Mouse (Mus musculus) heart, adult 2 months (tissue): ENCODE measurements at regions not wholly inside any gene's neighbourhood (a gene's known extent, or its start where the extent isn't known, plus 50 kb on each side); places are given as distances from the start of the nearest gene placed in this dataset.

Experiments used
- DNase-seq, 2 experiments: peaks; one replicate each; pipeline ENCODE4 v3.0.0; 2021
- H3K27ac ChIP-seq: fragments of 200-600 bp; 2 replicates; pipeline ENCODE4 v1.8.1; 2022
- H3K27me3 ChIP-seq: fragments of 200-500 bp; 2 replicates; pipeline ENCODE4 v1.6.1; 2012; ENCODE audit warnings: mild to moderate bottlenecking, low read length, inconsistent platforms, mixed read lengths; ENCODE audit not compliant: control insufficient read depth, insufficient read depth
- H3K36me3 ChIP-seq: fragments of 200-500 bp; 2 replicates; pipeline ENCODE4 v1.6.1; 2012; ENCODE audit warnings: low read length, inconsistent platforms; ENCODE audit not compliant: control insufficient read depth, insufficient read depth
- H3K4me1 ChIP-seq: fragments of 200-500 bp; 2 replicates; pipeline ENCODE4 v1.6.1; 2011; ENCODE audit warnings: low read length; ENCODE audit not compliant: control insufficient read depth, insufficient read depth
- H3K4me3 ChIP-seq: fragments of 200-600 bp; 2 replicates; pipeline ENCODE4 v1.8.1; 2022
- H3K79me2 ChIP-seq: fragments of 200-500 bp; replicated peaks from 2 replicates; pipeline ENCODE4 v1.6.1; 2012; ENCODE audit warnings: mild to moderate bottlenecking, inconsistent platforms, low read length, moderate library complexity, mixed read lengths; ENCODE audit not compliant: control insufficient read depth, insufficient read depth
- H3K9ac ChIP-seq: fragments of 200-500 bp; 2 replicates; pipeline ENCODE4 v1.6.1; 2012; ENCODE audit warnings: low read depth, mild to moderate bottlenecking, control low read depth, inconsistent platforms, low read length, mixed read lengths
- CTCF ChIP-seq: fragments of 200-600 bp; IDR thresholded peaks from 2 replicates; pipeline ENCODE4 v1.8.1; 2022; ENCODE audit warnings: antibody characterized with exemption, mild to moderate bottlenecking, moderate library complexity
- EP300 ChIP-seq: fragments of 200-500 bp; IDR thresholded peaks from 2 replicates; pipeline ENCODE4 v1.6.1; 2011; ENCODE audit warnings: low read depth, low read length, control low read depth; ENCODE audit not compliant: insufficient read depth
- POLR2A ChIP-seq: fragments of 200-500 bp; IDR thresholded peaks from 2 replicates; pipeline ENCODE4 v1.6.1; 2011; ENCODE audit warnings: mild to moderate bottlenecking, low read depth, low read length, control low read depth; ENCODE audit not compliant: insufficient read depth
- WGBS: fragments of 180-500 bp; shearing (Covaris S2); methylation state at CpG from one replicate; pipeline ENCODE4 v1.1.7; 2018; 5-methylcytosine and 5-hydroxymethylcytosine counted together
- intact Hi-C: fragments of 180-260 bp; cut with DNase I; formaldehyde crosslinking; loops from one replicate; pipeline ENCODE4 v1.15.1; 2025

DNA sequence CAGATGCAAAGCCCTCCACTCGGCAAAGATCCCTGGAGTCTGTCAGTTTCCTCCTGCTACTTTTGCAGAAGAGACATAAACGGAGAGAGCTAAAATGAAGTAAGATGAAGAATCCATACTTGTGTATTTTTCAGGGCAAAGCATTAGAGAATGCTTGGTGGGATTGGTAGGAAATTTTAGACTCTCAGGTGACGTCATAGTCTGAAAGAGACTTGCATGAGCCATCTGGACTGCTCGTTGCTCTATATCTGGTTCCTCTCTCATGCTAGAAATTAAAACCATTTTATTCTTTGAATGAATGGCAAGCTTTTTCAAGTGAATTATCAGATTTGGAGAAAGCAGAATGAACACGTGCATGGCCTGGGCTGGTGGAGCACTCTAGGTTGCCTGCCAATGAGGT lies 154.4 kb upstream of the Rnaseh2b start:
- intact Hi-C loops = no loop called here
- no peak for DNase-seq
- TF ChIP-seq CTCF (no peak), POLR2A (no peak), EP300 (no peak)
- no peak overlapping the region for H3K9ac ChIP-seq
- H3K4me3 ChIP-seq = no peak overlapping the region
- H3K36me3 ChIP-seq = no peaks in the 10 kb centered on the region
- no peaks in the 10 kb centered on the region for H3K27me3 ChIP-seq
- WGBS = 66% methylated on average over 5 of the region's 5 CpGs
- no peaks in the 10 kb centered on the region for H3K79me2 ChIP-seq
- no peak overlapping the region for H3K27ac ChIP-seq
- H3K4me1 ChIP-seq = no peaks in the 10 kb centered on the region

- H3K27ac ChIP-seq = no peak overlapping the region
- no peak overlapping the region for H3K9ac ChIP-seq
- TF ChIP-seq POLR2A (no peak), CTCF (no peak), EP300 (no peak)
- H3K36me3 ChIP-seq = no peaks in the 10 kb centered on the region
- no peak overlapping the region for H3K4me3 ChIP-seq
- no peaks in the 10 kb centered on the region for H3K79me2 ChIP-seq
- intact Hi-C loops = no loop called here
- H3K4me1 ChIP-seq = no peaks in the 10 kb centered on the region
- no peak for DNase-seq
- H3K27me3 ChIP-seq = no peaks in the 10 kb centered on the region
- WGBS = 79% methylated on average over 17 of the region's 17 CpGs
These were observed 147.9 kb upstream of the Rnaseh2b start for GRCm38 (mm10) chr14:62144385-62145030.

- H3K27ac ChIP-seq = no peak overlapping the region
- H3K4me3 ChIP-seq = no peak overlapping the region
- no peaks in the 10 kb centered on the region for H3K36me3 ChIP-seq
- H3K27me3 ChIP-seq = no peaks in the 10 kb centered on the region
- intact Hi-C loops = no loop called here
- no peaks in the 10 kb centered on the region for H3K4me1 ChIP-seq
- DNase-seq = no peak
- no peaks in the 10 kb centered on the region for H3K79me2 ChIP-seq
- TF ChIP-seq CTCF = no peak
- TF ChIP-seq EP300 = no peak
- no peak for TF ChIP-seq POLR2A
- H3K9ac ChIP-seq = no peak overlapping the region
- 76% methylated on average over 7 of the region's 7 CpGs for WGBS
These were observed 135.2 kb upstream of the Rnaseh2b start for GRCm38 (mm10) chr14:62157038-62157716.

DNA sequence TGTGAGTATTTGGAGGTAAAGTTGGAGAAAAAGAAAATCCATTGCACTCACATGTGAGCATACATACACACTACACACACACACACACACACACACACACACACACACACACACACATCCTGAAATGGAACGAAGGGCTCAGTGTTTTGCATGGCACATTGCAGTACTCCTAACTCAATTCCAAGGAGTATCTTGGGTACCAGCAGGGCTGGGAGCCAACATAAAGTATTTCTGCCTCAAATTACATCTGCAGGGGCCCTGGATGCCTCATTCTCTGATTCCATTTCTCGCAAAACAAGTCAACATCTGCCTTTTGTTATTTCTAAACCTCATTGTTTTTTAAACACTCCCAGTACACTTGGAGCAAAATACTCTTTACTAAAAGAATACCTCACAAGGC lies 132.7 kb upstream of the Rnaseh2b start:
- intact Hi-C loops = no loop called here
- no peaks in the 10 kb centered on the region for H3K79me2 ChIP-seq
- no peaks in the 10 kb centered on the region for H3K27me3 ChIP-seq
- no peak for TF ChIP-seq EP300
- no peak for TF ChIP-seq CTCF
- TF ChIP-seq POLR2A = no peak
- H3K36me3 ChIP-seq = no peaks in the 10 kb centered on the region
- no peak overlapping the region for H3K4me3 ChIP-seq
- H3K27ac ChIP-seq = no peak overlapping the region
- H3K9ac ChIP-seq = no peak overlapping the region
- H3K4me1 ChIP-seq = no peaks in the 10 kb centered on the region
- WGBS = 75% methylated on average over 2 of the region's 2 CpGs
- DNase-seq = no peak

- WGBS = 53% methylated on average over 12 of the region's 12 CpGs
- peak in 1 of 2 experiments; percentile 50 for DNase-seq
- Histone ChIP-seq H3K9ac (no peak overlapping the region), H3K79me2 (no peaks in the 10 kb centered on the region), H3K4me1 (no peaks in the 10 kb centered on the region; the same call in 1 of the 2 replicates), H3K36me3 (no peaks in the 10 kb centered on the region), H3K4me3 (no peak overlapping the region), H3K27ac (no peak overlapping the region), H3K27me3 (no peaks in the 10 kb centered on the region)
- intact Hi-C loops = no loop called here
- no peak for TF ChIP-seq POLR2A
- TF ChIP-seq EP300 = no peak
- no peak for TF ChIP-seq CTCF
These were observed 129.1 kb upstream of the Rnaseh2b start for GRCm38 (mm10) chr14:62163120-62163796.

DNA sequence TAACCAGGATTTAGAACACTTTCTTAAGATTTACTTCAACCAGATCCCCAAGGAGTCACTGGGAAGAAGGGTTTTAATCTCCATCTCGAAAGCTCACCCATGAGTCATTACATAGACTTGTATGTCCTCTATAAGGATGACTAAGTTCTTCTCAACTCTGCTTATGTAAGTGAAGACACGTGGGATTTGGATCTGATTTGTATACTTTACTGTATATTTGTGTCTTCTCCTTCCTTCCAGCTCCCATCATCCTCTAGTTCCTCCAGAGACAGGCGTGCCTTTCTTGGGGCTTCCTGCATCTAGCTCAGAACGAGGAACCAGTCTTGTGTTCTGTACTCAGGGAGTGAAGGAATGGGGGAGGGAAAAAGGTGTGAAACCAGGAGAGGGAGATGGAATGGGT lies 127.5 kb upstream of the Rnaseh2b start:
- 72% methylated on average over 4 of the region's 4 CpGs for WGBS
- H3K79me2 ChIP-seq = no peaks in the 10 kb centered on the region
- TF ChIP-seq EP300 (no peak), POLR2A (no peak), CTCF (no peak)
- H3K9ac ChIP-seq = no peak overlapping the region
- intact Hi-C loops = no loop called here
- H3K4me3 ChIP-seq = no peak overlapping the region
- no peaks in the 10 kb centered on the region; the same call in 1 of the 2 replicates for H3K4me1 ChIP-seq
- no peaks in the 10 kb centered on the region for H3K36me3 ChIP-seq
- H3K27me3 ChIP-seq = no peaks in the 10 kb centered on the region
- no peak for DNase-seq
- no peak overlapping the region for H3K27ac ChIP-seq
